Mouse (Mus musculus) lung, embryonic 16.5 days (tissue): ENCODE data around the gene Pde1a. TPM values are rescaled to one million over a fixed set of nuclear protein-coding genes. Genes with fewer than 3 reads are reported as not detected.

Experiments
- ATAC-seq: fragments of 200-750 bp; cut with Nextera tagmentation; 2 replicates; pipeline ENCODE4 v1.8.0; 2017; ENCODE audit warnings: low read depth, mild to moderate bottlenecking, moderate library complexity
- H3K27ac ChIP-seq: fragments of 300-500 bp; sonication (generic); 2 replicates; pipeline ENCODE4 v1.5.1; 2014; ENCODE audit warnings: mild to moderate bottlenecking, control low read depth, low read length
- H3K27me3 ChIP-seq: fragments of 300-500 bp; sonication (generic); 2 replicates; pipeline ENCODE4 v1.6.1; 2014; ENCODE audit warnings: low read depth, low read length, mixed read lengths; ENCODE audit not compliant: control insufficient read depth, insufficient read depth
- H3K36me3 ChIP-seq: fragments of 300-500 bp; sonication (generic); 2 replicates; pipeline ENCODE4 v1.6.1; 2014; ENCODE audit warnings: low read length; ENCODE audit not compliant: control insufficient read depth, insufficient read depth
- H3K4me1 ChIP-seq: fragments of 300-500 bp; sonication (generic); replicated peaks from 2 replicates; pipeline ENCODE4 v1.6.1; 2014; ENCODE audit warnings: low read length, mixed read lengths; ENCODE audit not compliant: control insufficient read depth, insufficient read depth
- H3K4me2 ChIP-seq: fragments of 300-500 bp; sonication (generic); 2 replicates; pipeline ENCODE4 v1.6.1; 2014; ENCODE audit warnings: low read depth, low read length, control low read depth
- H3K4me3 ChIP-seq: fragments of 300-500 bp; sonication (generic); 2 replicates; pipeline ENCODE4 v1.5.1; 2014; ENCODE audit warnings: mild to moderate bottlenecking, low read length, control low read depth
- H3K9ac ChIP-seq: fragments of 300-500 bp; sonication (generic); 2 replicates; pipeline ENCODE4 v1.6.1; 2014; ENCODE audit warnings: low read length, control low read depth
- H3K9me3 ChIP-seq: fragments of 300-500 bp; sonication (generic); 2 replicates; pipeline ENCODE4 v1.6.1; 2016; ENCODE audit warnings: low read length; ENCODE audit not compliant: control insufficient read depth
- WGBS: fragments of 180-500 bp; shearing (Covaris S2); extraction: QIAGEN DNeasy Blood & Tissue Kit; methylation state at CpG from one replicate; pipeline ENCODE4 v1.1.7; 2014; 5-methylcytosine and 5-hydroxymethylcytosine counted together
- polyA plus RNA-seq: library from polyadenylated mRNA; unstranded; fragments of >200 nt; fragmentation: Nextera tagmentation; extraction: Ambion mirVana; gene quantifications from 2 replicates; pipeline ENCODE4 v1.2.1, GENCODE M21; 2015

The Pde1a gene
- polyA plus RNA-seq, 1 experiment from 2014 or later, result 12.9 TPM

DNA sequence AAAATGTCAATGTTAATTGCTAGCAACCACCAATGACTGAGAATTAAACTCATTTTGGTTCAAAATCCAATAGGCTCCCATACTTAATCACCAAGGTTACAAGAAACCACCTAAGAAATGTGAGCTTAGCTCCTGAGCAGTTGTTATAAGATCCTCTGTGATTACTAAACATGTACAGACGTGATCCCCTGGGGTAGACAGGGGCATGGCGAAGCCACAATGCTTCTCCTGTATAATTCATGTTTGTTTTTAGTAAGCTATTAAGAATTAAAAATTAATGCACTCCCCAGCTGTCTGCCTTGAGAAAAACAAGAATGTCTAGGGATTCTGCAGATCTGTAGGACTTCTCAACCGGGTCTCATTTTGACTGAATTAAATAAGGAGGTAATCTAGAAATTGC, 309.7 kb downstream of the Pde1a start:
- H3K4me3 ChIP-seq, result no peak overlapping the region
- no peak overlapping the region for H3K27ac ChIP-seq
- H3K9me3 ChIP-seq, result no peaks in the 10 kb centered on the region
- no peak for ATAC-seq
- H3K4me1 ChIP-seq, result no peaks in the 10 kb centered on the region
- H3K36me3 ChIP-seq, result no peaks in the 10 kb centered on the region
- H3K4me2 ChIP-seq, result no peak overlapping the region
- 82% methylated on average over 3 of the region's 3 CpGs for WGBS
- H3K9ac ChIP-seq, result no peak overlapping the region
- H3K27me3 ChIP-seq, result no peaks in the 10 kb centered on the region

GRCm38 (mm10) chr2:79815708-79816484, 313.4 kb downstream of the Pde1a start:
- WGBS, result 38% methylated on average over 3 of the region's 3 CpGs
- H3K9me3 ChIP-seq, result no peaks in the 10 kb centered on the region
- no peaks in the 10 kb centered on the region for H3K27me3 ChIP-seq
- no peaks in the 10 kb centered on the region for H3K4me1 ChIP-seq
- no peak overlapping the region for H3K4me2 ChIP-seq
- no peak overlapping the region for H3K4me3 ChIP-seq
- no peaks in the 10 kb centered on the region for H3K36me3 ChIP-seq
- H3K27ac ChIP-seq, result no peak overlapping the region
- no peak overlapping the region for H3K9ac ChIP-seq
- ATAC-seq, result no peak

GRCm38 (mm10) chr2:79798627-79799026, 330.6 kb downstream of the Pde1a start:
- ATAC-seq, result no peak
- H3K4me1 ChIP-seq, result no peaks in the 10 kb centered on the region
- 35% methylated on average over 7 of the region's 7 CpGs for WGBS

GRCm38 (mm10) chr2:79797444-79797843, 331.8 kb downstream of the Pde1a start:
- no peak overlapping the region for H3K4me2 ChIP-seq
- no peaks in the 10 kb centered on the region for H3K27me3 ChIP-seq
- no peak overlapping the region for H3K9ac ChIP-seq
- no peak overlapping the region for H3K27ac ChIP-seq
- no peaks in the 10 kb centered on the region for H3K9me3 ChIP-seq
- ATAC-seq, result no peak
- H3K4me1 ChIP-seq, result no peaks in the 10 kb centered on the region
- WGBS, result 45% methylated on average over 2 of the region's 2 CpGs
- no peaks in the 10 kb centered on the region for H3K36me3 ChIP-seq
- no peak overlapping the region for H3K4me3 ChIP-seq

More at GRCm38 (mm10) chr2:79798627-79799026, 330.6 kb downstream of the Pde1a start:
- no peak overlapping the region for H3K9ac ChIP-seq
- H3K27ac ChIP-seq, result no peak overlapping the region
- H3K27me3 ChIP-seq, result no peaks in the 10 kb centered on the region
- no peak overlapping the region for H3K4me2 ChIP-seq
- no peaks in the 10 kb centered on the region for H3K9me3 ChIP-seq
- H3K36me3 ChIP-seq, result no peaks in the 10 kb centered on the region
- no peak overlapping the region for H3K4me3 ChIP-seq

DNA sequence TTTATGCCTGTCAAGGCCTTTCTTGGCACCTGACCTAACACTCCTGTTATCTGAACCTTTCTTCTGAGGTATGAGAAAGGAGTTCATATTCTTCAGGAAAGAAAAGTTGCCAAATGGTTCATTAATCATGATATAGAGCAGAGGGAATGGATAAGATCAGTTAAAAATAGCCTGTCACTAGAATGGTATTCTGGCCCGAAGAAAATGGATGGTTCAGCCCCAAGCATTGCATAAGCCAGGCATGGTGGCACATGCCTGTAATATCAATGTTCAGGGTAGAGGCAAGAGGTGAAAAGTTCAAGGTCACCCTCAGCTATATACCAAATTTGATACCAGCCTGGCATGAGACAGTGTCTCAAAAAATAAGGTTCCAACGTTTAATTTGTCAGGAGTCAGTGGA, 336.1 kb downstream of the Pde1a start:
- Histone ChIP-seq H3K4me3 (no peak overlapping the region), H3K4me2 (no peak overlapping the region), H3K27me3 (no peaks in the 10 kb centered on the region), H3K36me3 (no peaks in the 10 kb centered on the region), H3K27ac (no peak overlapping the region), H3K9ac (no peak overlapping the region), H3K4me1 (no peaks in the 10 kb centered on the region), H3K9me3 (no peaks in the 10 kb centered on the region)
- WGBS, result 43% methylated on average over 2 of the region's 2 CpGs
- ATAC-seq, result no peak

GRCm38 (mm10) chr2:79786467-79786866, 342.8 kb downstream of the Pde1a start:
- Histone ChIP-seq H3K4me2 (no peak overlapping the region), H3K9ac (no peak overlapping the region), H3K27me3 (no peaks in the 10 kb centered on the region), H3K36me3 (no peaks in the 10 kb centered on the region), H3K27ac (no peak overlapping the region), H3K4me3 (no peak overlapping the region), H3K4me1 (no peaks in the 10 kb centered on the region; the same call in 1 of the 2 replicates), H3K9me3 (no peaks in the 10 kb centered on the region)
- no peak for ATAC-seq
- 82% methylated on average over 11 of the region's 11 CpGs for whole genome bisulfite sequencing

GRCm38 (mm10) chr2:79785541-79786134, 343.6 kb downstream of the Pde1a start:
- ATAC-seq, result peak; percentile 71
- 30% methylated on average over 8 of the region's 8 CpGs for WGBS
- H3K4me1 ChIP-seq, result no peaks in the 10 kb centered on the region; the same call in 1 of the 2 replicates

More at GRCm38 (mm10) chr2:79785541-79786134, 343.6 kb downstream of the Pde1a start:
- H3K4me2 ChIP-seq, result peak overlapping the region; percentile 9; the same call in 1 of the 2 replicates
- no peak overlapping the region for H3K9ac ChIP-seq
- no peaks in the 10 kb centered on the region for H3K36me3 ChIP-seq
- H3K9me3 ChIP-seq, result no peaks in the 10 kb centered on the region
- peak overlapping the region; percentile 73 for H3K27ac ChIP-seq
- H3K4me3 ChIP-seq, result no peak overlapping the region
- H3K27me3 ChIP-seq, result no peaks in the 10 kb centered on the region

Other genes starting within 250 kb of the Pde1a start
- gene Prdx6b, start 163.0 kb upstream of the Pde1a start, polyA plus RNA-seq, result not detected in 2 replicates
- gene Dnajc10, start 186.0 kb upstream of the Pde1a start, polyA plus RNA-seq, result 87.4 and 90.8 TPM in 2 replicates